Mouse (Mus musculus) C3H10T1/2 (cell line): Measurements from ENCODE around the gene Smarce1. TPM values are rescaled to one million over a fixed set of nuclear protein-coding genes. Genes with fewer than 3 reads are reported as not detected.

Experiments
- polyA plus RNA-seq, 2 experiments: library from polyadenylated mRNA; unstranded; fragments of >200 nt; fragmentation: generic; extraction: Trizol; gene quantifications; one replicate each; pipeline ENCODE4 v1.2.1; 2012; ENCODE audit warnings: missing spikeins in 2 of 2

The Smarce1 gene
- 100 to 1,000 TPM in 1 of 2 experiments, 10 to 100 TPM in 1; 51.1 to 137 TPM for polyA plus RNA-seq

DNA sequence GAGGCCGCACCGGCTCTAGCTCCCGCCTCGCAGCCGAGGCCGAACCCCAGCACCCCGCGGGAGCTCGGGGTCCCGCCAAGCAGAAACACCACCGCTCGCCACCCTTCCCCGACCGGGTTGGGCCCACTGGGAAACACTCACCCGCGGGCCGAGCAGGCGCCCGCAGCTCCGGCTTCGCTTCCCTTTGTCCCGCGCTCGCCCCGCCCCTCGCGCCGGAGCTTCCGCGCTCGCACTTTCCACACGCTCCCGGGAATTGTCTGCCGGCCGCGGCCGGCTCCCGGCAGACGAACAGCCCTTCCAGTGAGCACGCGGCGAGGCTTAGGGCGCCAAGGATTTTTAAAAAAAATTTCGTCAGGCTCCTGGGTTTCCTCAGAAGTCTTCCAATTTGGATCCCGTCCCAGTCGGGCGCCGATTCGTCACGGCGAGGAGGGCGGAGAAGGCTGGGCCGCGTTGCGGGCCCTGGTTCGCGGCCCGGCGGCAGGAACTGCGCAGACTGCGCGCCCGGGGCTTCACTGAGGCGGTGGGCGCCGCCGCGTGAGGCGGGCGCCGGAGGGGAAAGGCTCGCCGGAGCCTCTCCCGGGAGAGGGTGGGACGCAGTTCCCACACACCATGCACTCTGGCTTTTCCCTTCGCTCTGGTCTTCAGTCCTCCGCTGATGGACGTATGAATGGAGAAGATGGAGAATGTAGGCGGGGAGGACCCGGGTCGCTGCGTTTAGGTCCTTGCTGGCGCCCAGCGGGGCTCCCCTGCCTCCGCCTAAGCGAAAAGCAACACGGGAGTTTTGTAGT, at the start of gene Smarce1:
TSS of gene Smarce1 (minus strand) at position 757 of the 788 bp plus-strand sequence.

DNA sequence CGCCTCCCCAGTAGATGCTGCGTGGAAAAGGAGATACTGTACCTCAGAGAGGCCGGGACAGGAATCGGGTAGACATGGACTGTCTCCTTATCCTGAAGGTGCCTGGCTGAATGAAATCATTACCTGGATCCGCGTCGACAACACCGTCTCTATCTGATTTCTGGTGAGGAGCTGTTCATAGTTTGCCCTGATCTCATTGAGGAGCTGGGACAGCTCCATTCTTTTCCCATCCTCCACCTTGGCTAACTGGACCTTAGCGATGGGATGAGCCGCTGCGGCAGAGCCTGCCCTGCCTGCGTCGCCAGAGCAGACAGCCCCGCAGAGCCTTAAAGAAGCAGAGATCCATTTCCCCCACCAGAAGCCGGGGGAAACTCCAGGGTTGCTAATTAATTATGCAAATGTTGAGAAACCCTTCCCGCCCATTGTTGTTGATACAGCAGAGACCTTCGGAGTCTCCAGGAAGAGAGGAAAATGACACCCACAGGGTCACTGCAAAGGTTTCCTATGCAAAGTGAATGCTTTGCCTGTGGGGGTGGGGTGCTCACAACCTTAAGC, 13.1 kb upstream of the Smarce1 start, which contains the start of gene Krt222:
TSS of gene Krt222 (minus strand) at position 266 of the 555 bp plus-strand sequence.

Other genes with a start within 250 kb of the Smarce1 start
- gene Gjd3, start 248.0 kb downstream of the Smarce1 start, polyA plus RNA-seq = not detected
- gene Top2a, start 206.8 kb downstream of the Smarce1 start, polyA plus RNA-seq = 100 to 1,000 TPM in 1 of 2 experiments, 10 to 100 TPM in 1; 17.3 to 118 TPM
- 10 to 100 TPM; 13.4 to 37.0 TPM for gene Igfbp4, start 189.8 kb downstream of the Smarce1 start, polyA plus RNA-seq
- under 1 TPM; 0.53 to 0.72 TPM for gene Tns4, start 141.7 kb downstream of the Smarce1 start, polyA plus RNA-seq
- gene Ccr7, start 75.9 kb downstream of the Smarce1 start, polyA plus RNA-seq = under 1 TPM; 0.04 to 0.24 TPM
- under 1 TPM in 1 of 2 experiments, not detected in 1; 0.01 TPM for gene Krt222, start 13.1 kb upstream of the Smarce1 start, polyA plus RNA-seq
- not detected for gene Krt24, start 54.2 kb upstream of the Smarce1 start, polyA plus RNA-seq
- not detected for gene Krt25, start 91.9 kb upstream of the Smarce1 start, polyA plus RNA-seq
- gene Krt26, start 106.9 kb upstream of the Smarce1 start, polyA plus RNA-seq = not detected
- gene Krt27, start 120.1 kb upstream of the Smarce1 start, polyA plus RNA-seq = not detected
- gene Krt28, start 143.9 kb upstream of the Smarce1 start, polyA plus RNA-seq = under 1 TPM in 1 of 2 experiments, not detected in 1; 0.02 TPM
- gene Krt10, start 158.3 kb upstream of the Smarce1 start, polyA plus RNA-seq = 1 to 10 TPM; 2.4 to 8.5 TPM
- gene Krt12, start 191.2 kb upstream of the Smarce1 start, polyA plus RNA-seq = not detected
- not detected for gene Krt20, start 207.1 kb upstream of the Smarce1 start, polyA plus RNA-seq